Mouse (Mus musculus) liver, embryonic 12.5 days (tissue): ENCODE measurements around the gene Phka2. TPM values are rescaled to one million over a fixed set of nuclear protein-coding genes. Genes with fewer than 3 reads are reported as not detected.

Experiments used
- ATAC-seq: fragments of 200-750 bp; cut with Nextera tagmentation; 2 replicates; pipeline ENCODE4 v1.8.0; 2017; ENCODE audit warnings: moderate number of reproducible peaks, mild to moderate bottlenecking, moderate library complexity
- H3K27ac ChIP-seq: fragments of 300-500 bp; sonication (generic); 2 replicates; pipeline ENCODE4 v1.5.1; 2016; ENCODE audit warnings: mild to moderate bottlenecking
- H3K27me3 ChIP-seq: fragments of 300-500 bp; sonication (generic); replicated peaks from 2 replicates; pipeline ENCODE4 v1.6.1; 2016; ENCODE audit warnings: mild to moderate bottlenecking, moderate library complexity
- H3K36me3 ChIP-seq: fragments of 300-500 bp; sonication (generic); 2 replicates; pipeline ENCODE4 v1.6.1; 2016; ENCODE audit warnings: mild to moderate bottlenecking, moderate library complexity
- H3K4me1 ChIP-seq: fragments of 300-500 bp; sonication (generic); 2 replicates; pipeline ENCODE4 v1.6.1; 2016
- H3K4me2 ChIP-seq: fragments of 300-500 bp; sonication (generic); 2 replicates; pipeline ENCODE4 v1.6.1; 2016; ENCODE audit warnings: mild to moderate bottlenecking, moderate library complexity
- H3K4me3 ChIP-seq: fragments of 300-500 bp; sonication (generic); 2 replicates; pipeline ENCODE4 v1.5.1; 2016; ENCODE audit warnings: mild to moderate bottlenecking, moderate library complexity
- H3K9ac ChIP-seq: fragments of 300-500 bp; sonication (generic); 2 replicates; pipeline ENCODE4 v1.6.1; 2016; ENCODE audit warnings: mild to moderate bottlenecking, moderate library complexity
- H3K9me3 ChIP-seq: fragments of 300-500 bp; sonication (generic); replicated peaks from 2 replicates; pipeline ENCODE4 v1.6.1; 2016; ENCODE audit warnings: mild to moderate bottlenecking, moderate library complexity
- WGBS: fragments of 180-500 bp; shearing (Covaris S2); methylation state at CpG from one replicate; pipeline ENCODE4 v1.1.7; 2016; ENCODE audit not compliant: insufficient replicate concordance; 5-methylcytosine and 5-hydroxymethylcytosine counted together
- polyA plus RNA-seq: library from polyadenylated mRNA; unstranded; fragments of >200 nt; fragmentation: Nextera tagmentation; extraction: Ambion mirVana; gene quantifications from 2 replicates; pipeline ENCODE4 v1.2.1, GENCODE M21; 2016

The Phka2 gene
- polyA plus RNA-seq, 1 experiment from 2014 or later: 12.8 TPM

DNA sequence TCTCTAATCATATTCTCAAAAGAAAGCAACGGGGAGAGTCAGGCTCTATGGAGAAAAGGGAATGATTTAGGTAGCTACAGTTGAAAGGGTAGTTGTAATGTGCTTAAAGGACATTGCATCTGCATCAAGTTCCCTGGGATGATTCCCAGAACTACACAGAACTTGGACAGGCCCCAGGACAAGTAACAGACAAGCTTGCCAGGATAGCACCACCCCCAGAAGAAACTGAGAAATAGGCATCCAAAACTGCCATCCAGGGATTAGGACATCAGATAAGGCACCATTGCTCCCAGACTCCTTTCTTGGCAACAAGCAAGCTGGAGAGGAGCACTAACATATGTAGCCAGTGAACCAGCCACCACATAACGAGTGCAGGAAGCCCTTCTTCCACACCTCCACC is 40.8 kb downstream of the Phka2 start:
- no peak for ATAC-seq
- Histone ChIP-seq H3K4me3 (no peak overlapping the region), H3K27ac (no peak overlapping the region), H3K4me1 (no peaks in the 10 kb centered on the region), H3K9me3 (no peaks in the 10 kb centered on the region), H3K9ac (no peak overlapping the region), H3K36me3 (peaks cover 19% of the 10 kb centered on the region), H3K4me2 (no peak overlapping the region), H3K27me3 (no peaks in the 10 kb centered on the region)
- 56% methylated on average over 2 of the region's 2 CpGs for WGBS

DNA sequence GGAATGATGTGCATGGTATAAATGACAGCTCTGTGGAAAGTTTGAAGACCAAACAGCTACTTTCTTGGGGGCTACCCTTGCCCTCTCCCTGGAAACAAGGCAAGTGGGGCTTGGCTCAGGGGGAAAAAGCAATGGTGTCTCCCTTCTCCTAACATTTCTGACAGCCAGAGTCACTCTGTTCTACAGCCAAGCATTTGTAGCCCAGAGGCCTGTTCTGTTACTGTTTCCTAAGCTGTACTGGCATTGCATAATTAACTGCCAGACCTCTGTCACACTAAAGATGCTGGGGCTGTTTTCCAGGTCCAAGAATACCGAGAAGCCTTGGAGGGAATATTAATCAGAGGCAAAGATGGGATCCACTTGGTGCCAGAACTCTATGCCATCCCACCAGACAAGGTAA is 46.9 kb downstream of the Phka2 start:
- 59% methylated on average over 1 of the region's 1 CpGs for WGBS
- H3K4me1 ChIP-seq: no peaks in the 10 kb centered on the region
- no peaks in the 10 kb centered on the region for H3K27me3 ChIP-seq
- H3K27ac ChIP-seq: no peak overlapping the region
- no peaks in the 10 kb centered on the region for H3K9me3 ChIP-seq
- no peak for ATAC-seq
- H3K9ac ChIP-seq: no peak overlapping the region
- H3K36me3 ChIP-seq: peaks cover 26% of the 10 kb centered on the region
- no peak overlapping the region for H3K4me3 ChIP-seq
- no peak overlapping the region for H3K4me2 ChIP-seq

DNA sequence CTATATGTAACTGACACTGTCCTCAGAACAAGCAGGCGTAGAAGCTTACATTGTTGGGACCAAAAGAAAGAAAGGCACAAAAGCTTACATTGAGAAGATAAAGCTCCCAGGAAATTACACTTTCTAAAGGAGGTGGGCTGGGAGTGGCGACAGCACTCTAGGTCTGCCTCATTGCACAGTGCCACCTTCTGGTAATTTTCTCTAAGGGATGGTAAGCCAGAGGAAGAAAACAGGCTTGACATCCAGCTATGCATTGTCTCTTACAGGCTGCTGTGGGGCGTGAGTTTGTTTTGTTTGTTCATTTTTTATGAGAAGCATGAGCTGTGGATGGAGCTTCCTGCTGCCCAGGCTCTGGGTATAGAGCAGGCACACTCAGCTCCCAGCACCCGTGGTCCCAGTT is 50.1 kb downstream of the Phka2 start:
- WGBS: 79% methylated on average over 4 of the region's 4 CpGs
- Histone ChIP-seq H3K27me3 (no peaks in the 10 kb centered on the region), H3K27ac (no peak overlapping the region), H3K36me3 (peaks cover 34% of the 10 kb centered on the region), H3K9ac (no peak overlapping the region), H3K4me1 (no peaks in the 10 kb centered on the region), H3K4me2 (no peak overlapping the region), H3K9me3 (no peaks in the 10 kb centered on the region), H3K4me3 (no peak overlapping the region)
- no peak for ATAC-seq

DNA sequence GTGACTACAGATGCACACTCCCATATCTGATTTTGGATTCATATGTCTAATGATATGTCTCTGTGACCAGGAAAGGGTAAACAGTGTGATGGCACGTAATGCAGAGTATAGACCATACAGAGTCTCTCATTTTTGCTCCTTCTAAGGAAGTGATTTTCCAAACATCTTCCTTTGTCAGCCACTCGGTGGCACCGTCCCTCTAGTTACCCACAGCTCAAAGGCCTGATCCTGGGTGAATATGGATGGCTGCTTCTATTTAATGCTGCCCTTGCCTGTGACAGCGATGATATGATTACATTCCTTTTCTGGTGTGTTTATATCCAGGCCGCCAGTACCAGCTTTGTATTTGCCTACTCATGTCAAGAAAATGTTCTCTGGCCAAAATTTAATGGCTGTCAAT is 81.6 kb downstream of the Phka2 start:
- Histone ChIP-seq H3K9me3 (no peaks in the 10 kb centered on the region), H3K4me1 (no peaks in the 10 kb centered on the region), H3K9ac (no peak overlapping the region), H3K4me2 (no peak overlapping the region), H3K27ac (no peak overlapping the region), H3K36me3 (peaks cover 28% of the 10 kb centered on the region), H3K4me3 (no peak overlapping the region), H3K27me3 (0 out of 2 replicates have a peak, but pooled peaks cover 3% of the 10 kb centered on the region)
- 72% methylated on average over 5 of the region's 5 CpGs for WGBS
- no peak for ATAC-seq

DNA sequence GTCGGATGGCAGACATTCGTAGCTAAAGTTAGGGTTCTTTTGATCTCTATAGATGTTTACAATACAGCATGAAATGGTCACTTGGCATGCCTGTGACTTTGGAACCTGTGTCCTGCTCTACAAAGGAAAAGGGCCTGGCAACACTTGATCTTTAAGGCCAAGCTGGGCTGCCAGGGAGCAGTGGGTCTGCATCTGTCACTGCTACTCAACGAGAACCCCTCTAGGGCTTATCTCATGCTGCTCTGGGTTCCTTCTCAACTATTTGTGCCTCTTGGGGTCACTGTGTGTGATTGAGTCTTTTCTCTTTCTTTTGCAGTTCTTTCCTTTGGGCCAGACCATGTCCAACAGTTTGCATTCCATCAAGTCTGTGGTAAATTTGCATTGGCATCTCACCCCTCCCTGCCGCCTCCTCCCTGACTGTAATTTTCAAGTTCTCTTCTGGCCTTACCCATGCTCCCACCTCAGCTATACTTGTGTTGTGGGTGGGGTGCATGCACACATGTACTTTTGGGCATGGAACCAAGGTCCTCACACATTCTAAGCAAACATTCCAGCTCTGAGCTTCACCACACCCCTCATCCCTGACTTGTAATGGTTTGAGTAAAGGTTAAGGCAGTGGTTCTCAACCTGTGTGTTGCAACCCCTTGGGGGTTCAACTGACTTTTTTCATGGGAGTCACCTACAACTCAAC is 82.3 kb downstream of the Phka2 start:
- no peak overlapping the region for H3K9ac ChIP-seq
- H3K36me3 ChIP-seq: peaks cover 25% of the 10 kb centered on the region
- H3K27ac ChIP-seq: no peak overlapping the region
- 0 out of 2 replicates have a peak, but pooled peaks cover 3% of the 10 kb centered on the region for H3K27me3 ChIP-seq
- no peaks in the 10 kb centered on the region for H3K4me1 ChIP-seq
- no peak overlapping the region for H3K4me3 ChIP-seq
- 80% methylated on average over 4 of the region's 4 CpGs for WGBS
- no peak overlapping the region for H3K4me2 ChIP-seq
- no peaks in the 10 kb centered on the region for H3K9me3 ChIP-seq
- no peak for ATAC-seq

DNA sequence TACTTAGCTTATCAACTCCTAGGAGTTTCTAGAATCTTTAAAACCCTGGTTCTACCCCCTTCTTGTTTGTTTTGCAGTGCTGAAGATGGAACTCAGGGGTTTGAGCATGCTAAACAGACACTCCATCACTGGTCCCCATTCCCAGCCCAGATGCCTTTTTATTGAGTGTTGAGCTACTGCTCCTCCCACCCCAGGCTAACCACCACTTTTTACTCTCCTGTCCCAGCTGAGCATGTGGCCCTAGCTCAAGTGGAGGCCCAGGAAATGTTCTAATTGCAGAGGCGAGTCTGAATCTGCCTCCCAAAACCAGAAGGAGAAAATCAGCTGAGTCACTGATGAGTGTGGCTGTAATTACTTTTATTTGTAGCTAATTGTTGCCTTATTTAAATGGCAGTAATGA is 83.1 kb downstream of the Phka2 start:
- no peak for ATAC-seq
- no peak overlapping the region for H3K4me2 ChIP-seq
- no peaks in the 10 kb centered on the region for H3K4me1 ChIP-seq
- H3K4me3 ChIP-seq: no peak overlapping the region
- no peak overlapping the region for H3K27ac ChIP-seq
- 52% methylated on average over 1 of the region's 1 CpGs for WGBS
- peaks cover 28% of the 10 kb centered on the region for H3K36me3 ChIP-seq
- H3K27me3 ChIP-seq: 0 out of 2 replicates have a peak, but pooled peaks cover 3% of the 10 kb centered on the region
- H3K9ac ChIP-seq: no peak overlapping the region
- H3K9me3 ChIP-seq: no peaks in the 10 kb centered on the region

DNA sequence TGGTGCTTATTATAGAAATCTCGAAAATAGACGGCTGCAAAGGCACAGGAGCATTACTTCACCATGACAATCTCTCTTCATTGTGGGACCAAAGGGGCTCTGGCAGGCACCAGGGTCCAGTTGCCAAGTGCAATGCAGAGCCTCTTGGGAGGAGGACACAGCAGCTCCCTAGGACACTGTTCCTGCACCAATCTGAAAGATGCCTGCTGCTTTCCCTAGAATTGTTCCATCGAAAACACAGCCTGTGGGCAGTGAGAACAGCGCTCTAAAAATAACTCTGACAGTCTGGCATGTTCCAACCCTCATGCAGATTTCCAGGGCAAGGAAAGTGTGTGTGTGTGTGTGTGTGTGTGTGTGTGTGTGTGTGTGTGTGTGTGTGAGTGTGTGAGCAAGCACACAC is 86.6 kb downstream of the Phka2 start:
- H3K27me3 ChIP-seq: 0 out of 2 replicates have a peak, but pooled peaks cover 3% of the 10 kb centered on the region
- no peak overlapping the region for H3K4me3 ChIP-seq
- H3K27ac ChIP-seq: no peak overlapping the region
- peaks cover 31% of the 10 kb centered on the region for H3K36me3 ChIP-seq
- H3K4me1 ChIP-seq: no peaks in the 10 kb centered on the region
- no peak for ATAC-seq
- no peak overlapping the region for H3K4me2 ChIP-seq
- 74% methylated on average over 4 of the region's 4 CpGs for WGBS
- no peaks in the 10 kb centered on the region for H3K9me3 ChIP-seq
- no peak overlapping the region for H3K9ac ChIP-seq

DNA sequence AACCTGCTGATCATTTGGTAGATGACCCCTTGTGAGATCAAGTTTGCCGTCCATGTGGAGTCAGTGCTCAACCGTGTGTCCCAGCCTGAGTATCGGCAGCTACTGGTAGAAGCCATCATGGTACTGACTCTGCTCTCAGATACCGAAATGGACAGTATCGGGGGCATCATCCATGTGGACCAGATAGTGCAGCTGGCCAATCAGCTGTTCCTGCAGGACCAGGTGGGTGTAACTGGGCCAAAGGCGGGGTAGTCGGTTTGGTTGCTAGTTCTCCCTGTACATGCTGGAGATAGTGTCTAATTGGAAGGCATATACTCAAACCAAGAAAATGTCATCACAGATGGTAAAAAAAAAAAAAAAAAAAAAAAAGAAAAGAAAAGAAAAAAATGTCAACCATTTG is 88.2 kb downstream of the Phka2 start:
- Histone ChIP-seq H3K4me2 (no peak overlapping the region), H3K9me3 (no peaks in the 10 kb centered on the region), H3K36me3 (peaks cover 27% of the 10 kb centered on the region), H3K27me3 (0 out of 2 replicates have a peak, but pooled peaks cover 3% of the 10 kb centered on the region), H3K4me1 (no peaks in the 10 kb centered on the region), H3K9ac (no peak overlapping the region), H3K4me3 (no peak overlapping the region), H3K27ac (no peak overlapping the region)
- 87% methylated on average over 7 of the region's 7 CpGs for WGBS
- no peak for ATAC-seq

DNA sequence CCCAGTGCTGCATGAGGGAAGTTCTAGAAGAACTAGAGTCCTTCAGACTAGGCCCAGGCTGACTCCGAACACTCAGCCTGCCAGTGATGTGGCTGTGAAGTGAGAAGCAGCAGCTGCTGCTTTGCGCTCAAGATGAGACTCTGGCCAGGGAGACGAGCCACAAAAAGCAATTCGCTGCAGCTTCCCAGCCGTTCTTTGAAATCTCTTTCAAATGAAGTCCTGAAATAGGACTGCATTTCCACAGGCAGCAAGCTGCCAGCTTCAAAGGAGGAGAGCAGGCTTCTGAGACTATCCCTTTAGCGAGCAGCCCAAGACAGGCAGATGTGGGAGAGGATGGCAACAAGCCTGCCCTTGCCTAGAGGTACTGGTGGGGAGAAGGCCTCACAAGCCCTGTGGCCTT is 91.0 kb downstream of the Phka2 start:
- H3K9ac ChIP-seq: no peak overlapping the region
- 0 out of 2 replicates have a peak, but pooled peaks cover under 1% of the 10 kb centered on the region for H3K27me3 ChIP-seq
- H3K4me1 ChIP-seq: no peaks in the 10 kb centered on the region
- no peak for ATAC-seq
- no peak overlapping the region for H3K27ac ChIP-seq
- H3K36me3 ChIP-seq: peaks cover 13% of the 10 kb centered on the region
- no peak overlapping the region for H3K4me3 ChIP-seq
- no peak overlapping the region for H3K4me2 ChIP-seq
- 84% methylated on average over 6 of the region's 6 CpGs for WGBS
- no peaks in the 10 kb centered on the region for H3K9me3 ChIP-seq

DNA sequence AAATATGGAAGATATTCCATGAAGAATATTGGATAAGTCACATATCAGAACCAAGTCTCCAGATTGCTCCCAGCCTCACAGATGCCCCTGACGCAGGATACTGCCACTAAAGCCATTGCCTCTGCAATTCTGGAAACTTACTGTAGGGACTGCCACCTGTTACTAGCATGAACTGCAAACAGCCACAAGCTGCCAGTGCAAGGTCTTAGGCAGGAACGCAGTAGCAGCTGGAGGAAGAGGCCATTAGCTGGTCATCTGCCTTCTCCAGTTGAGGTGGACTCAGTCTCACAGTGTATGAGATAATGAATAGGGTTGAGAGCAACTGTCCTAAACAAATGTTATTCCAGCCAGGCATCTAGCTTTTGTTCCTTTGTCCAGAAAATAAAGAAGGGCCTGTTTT is 96.1 kb downstream of the Phka2 start:
- no peaks in the 10 kb centered on the region for H3K4me1 ChIP-seq
- ATAC-seq: no peak
- H3K9ac ChIP-seq: no peak overlapping the region
- no peak overlapping the region for H3K4me3 ChIP-seq
- H3K36me3 ChIP-seq: no peaks in the 10 kb centered on the region
- WGBS: 70% methylated on average over 2 of the region's 2 CpGs
- H3K9me3 ChIP-seq: no peaks in the 10 kb centered on the region
- H3K4me2 ChIP-seq: no peak overlapping the region
- peaks cover 7% of the 10 kb centered on the region; the same call in 1 of the 2 replicates for H3K27me3 ChIP-seq
- H3K27ac ChIP-seq: no peak overlapping the region

DNA sequence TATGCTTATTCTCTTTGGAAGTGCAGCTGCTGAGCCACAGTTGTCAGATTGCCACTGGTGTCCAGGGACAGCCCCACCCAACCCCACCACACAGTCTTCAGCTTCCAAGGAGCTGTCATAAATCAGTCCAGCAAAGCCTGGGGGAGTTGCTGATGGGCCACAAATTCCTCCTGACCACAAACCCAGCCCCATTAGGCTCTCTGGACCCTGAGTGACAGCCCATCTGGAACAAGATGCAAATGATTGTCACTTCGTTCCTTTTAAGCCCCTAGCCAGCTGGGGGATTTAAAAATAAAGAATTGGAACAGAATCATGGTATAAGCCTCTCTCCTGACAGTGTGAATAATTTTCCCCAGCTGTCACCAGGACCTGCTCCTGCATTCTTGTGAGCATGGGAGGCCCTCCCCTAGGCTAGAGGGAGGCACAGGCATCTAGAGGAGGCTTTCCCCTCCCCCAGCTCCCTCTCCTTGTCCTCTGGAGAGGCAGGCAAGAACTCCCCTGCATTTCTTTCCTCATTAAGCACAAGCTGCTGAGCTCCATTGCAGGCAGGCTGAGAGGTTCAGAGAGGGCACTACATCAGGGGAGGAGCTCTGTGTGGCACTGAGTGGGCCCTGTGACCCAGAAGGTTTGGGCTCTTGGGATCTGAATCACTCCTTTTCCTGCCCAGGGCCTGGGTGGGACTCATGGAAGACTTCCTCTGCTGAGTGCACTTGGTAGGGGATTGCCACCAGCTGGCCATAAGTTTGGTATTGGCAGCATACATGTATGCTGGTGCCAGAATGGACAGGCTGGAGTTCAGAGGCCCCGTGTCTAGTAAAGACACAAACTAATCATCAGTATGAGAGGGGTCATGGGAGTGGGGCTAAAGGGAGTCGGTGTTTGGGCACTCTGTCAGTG is 96.8 kb downstream of the Phka2 start:
- Histone ChIP-seq H3K4me2 (no peak overlapping the region), H3K9me3 (no peaks in the 10 kb centered on the region), H3K27ac (no peak overlapping the region), H3K4me3 (no peak overlapping the region), H3K4me1 (no peaks in the 10 kb centered on the region), H3K27me3 (peaks cover 10% of the 10 kb centered on the region; the same call in 1 of the 2 replicates), H3K36me3 (no peaks in the 10 kb centered on the region), H3K9ac (no peak overlapping the region)
- ATAC-seq: no peak
- WGBS: 53% methylated on average over 3 of the region's 3 CpGs

DNA sequence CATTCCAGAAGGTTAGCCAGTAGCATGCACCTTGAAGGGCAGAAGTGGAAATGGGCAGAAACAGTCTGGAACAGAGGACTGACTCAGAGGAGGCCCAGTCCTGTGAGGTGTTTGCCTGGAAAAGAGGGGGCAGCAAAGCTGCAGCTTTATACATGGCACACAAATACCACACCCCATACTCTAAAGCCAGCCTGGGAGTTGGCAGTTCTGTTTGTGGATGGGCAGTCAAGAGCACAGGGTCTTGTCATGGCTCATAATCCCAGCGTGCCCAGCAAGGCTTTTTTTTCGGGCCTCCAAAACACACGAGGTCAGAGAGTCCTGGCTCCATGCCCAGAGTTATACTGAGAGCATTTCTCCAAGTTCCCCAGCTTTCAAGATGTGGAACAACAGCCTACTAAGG is 99.1 kb downstream of the Phka2 start:
- no peak overlapping the region for H3K9ac ChIP-seq
- whole genome bisulfite sequencing: 65% methylated on average over 3 of the region's 3 CpGs
- H3K4me1 ChIP-seq: no peaks in the 10 kb centered on the region
- no peaks in the 10 kb centered on the region for H3K36me3 ChIP-seq
- peaks cover 10% of the 10 kb centered on the region; the same call in 1 of the 2 replicates for H3K27me3 ChIP-seq
- no peak overlapping the region for H3K4me2 ChIP-seq
- H3K9me3 ChIP-seq: no peaks in the 10 kb centered on the region
- no peak for ATAC-seq
- H3K4me3 ChIP-seq: no peak overlapping the region
- H3K27ac ChIP-seq: no peak overlapping the region
